ENCODE assay signal across 27 mouse cellular contexts in genomic region chr3:51925758-51926157, GRCm38 (mm10).
A peak's percentile ranks its signal among the peaks of the same experiment; 100 is the strongest.
DNase-seq lines count a peak whose midpoint lies in the region; ATAC-seq and TF ChIP-seq lines count a peak whose summit lies in the region.
"Had no signal": no experiment of that assay in that cellular context is flagged by ENCODE, and none has a peak within 500 bp of the region (broad histone marks: within the 10 kb centered on the region; RNA-seq: fewer than 3 reads in every experiment).

No protein-coding gene starts in this region.

- H3K9me3 ChIP-seq in forebrain, embryonic 11.5 days (ENCODE audit: control insufficient read depth, low read length), result no peaks in the 10 kb centered on the region
- H3K9me3 ChIP-seq in forebrain, embryonic 16.5 days (ENCODE audit: control insufficient read depth, low read length), result no peaks in the 10 kb centered on the region
- H3K9me3 ChIP-seq in kidney, embryonic 16.5 days (ENCODE audit: low read length), result peaks cover 2% of the 10 kb centered on the region; the same call in 1 of the 2 replicates
- H3K9me3 ChIP-seq: forebrain, embryonic 12.5 days; G1E; heart, embryonic 12.5 days; heart, embryonic 15.5 days had no signal

- H3K4me3 ChIP-seq in forebrain, embryonic 11.5 days (ENCODE audit: low read depth, low read length), result no peak overlapping the region
- H3K4me3 ChIP-seq in forebrain, embryonic 16.5 days (replicated peaks; ENCODE audit: low read length), result no peak overlapping the region
- no peak overlapping the region for H3K4me3 ChIP-seq in kidney, embryonic 16.5 days (ENCODE audit: low read length)
- H3K4me3 ChIP-seq: forebrain, embryonic 12.5 days; heart, embryonic 12.5 days; heart, embryonic 15.5 days had no signal

- H3K36me3 ChIP-seq in forebrain, embryonic 11.5 days (ENCODE audit: control insufficient read depth, insufficient read depth, low read length), result no peaks in the 10 kb centered on the region
- no peaks in the 10 kb centered on the region for H3K36me3 ChIP-seq in forebrain, embryonic 16.5 days (ENCODE audit: control insufficient read depth, insufficient read depth)
- H3K36me3 ChIP-seq in kidney, embryonic 16.5 days (ENCODE audit: insufficient read depth, low read length), result peaks cover 4% of the 10 kb centered on the region; the same call in 1 of the 2 replicates
- H3K36me3 ChIP-seq: forebrain, embryonic 12.5 days; G1E; heart, embryonic 12.5 days; heart, embryonic 15.5 days had no signal

- no peak for TF ChIP-seq POLR2A in brain, embryonic 14.5 days (IDR thresholded peaks at IDR 0.05; ENCODE audit: borderline replicate concordance, extremely low read depth, insufficient read depth, insufficient read length, poor library complexity, severe bottlenecking)

- 0 out of 2 replicates have a peak, but pooled peaks have one; percentile 33 for ATAC-seq in forebrain, embryonic 11.5 days (replicated peaks; ENCODE audit: low FRiP score)
- no peak for ATAC-seq in forebrain, embryonic 16.5 days
- no peak for ATAC-seq in kidney, embryonic 16.5 days (ENCODE audit: low FRiP score, low TSS enrichment)
- ATAC-seq: activated CD4-positive, CD25-positive, alpha-beta regulatory T cell, adult 4 months; forebrain, postnatal 0 days; hindbrain, postnatal 0 days; inflammation-experienced regulatory T-cells, adult 6 months; intestine, embryonic 16.5 days had no signal

- TF ChIP-seq CTCF in brain, embryonic 14.5 days (IDR thresholded peaks at IDR 0.05; ENCODE audit: borderline replicate concordance, extremely low read depth, insufficient read depth, insufficient read length), result no peak

- no peak for DNase-seq in forebrain, embryonic 11.5 days (ENCODE audit: low spot score)
- DNase-seq in kidney, adult 9 months, result peak; percentile 47
- DNase-seq in MN1 (ENCODE audit: low spot score), result peak; percentile 23
- peak; percentile 38 for DNase-seq in brain, embryonic 14.5 days (ENCODE audit: low read depth)
- DNase-seq in heart, postnatal 36 days, result no peak
- DNase-seq: adrenal gland, adult 8-10 months; adrenal gland, postnatal 25 days; B cell, adult 2 months; cerebellum, adult 18-20 months; cerebellum, adult 9-10 months; cerebellum, postnatal 14 days; forebrain, postnatal 0 days; gastrocnemius, postnatal 25 days; heart, postnatal 10 days; heart, postnatal 4 days had no signal

- H3K9ac ChIP-seq in forebrain, embryonic 11.5 days (ENCODE audit: low read length), result no peak overlapping the region
- no peak overlapping the region for H3K9ac ChIP-seq in forebrain, embryonic 16.5 days (replicated peaks; ENCODE audit: low read depth, low read length)
- H3K9ac ChIP-seq in kidney, embryonic 16.5 days (replicated peaks; ENCODE audit: low read length), result no peak overlapping the region
- H3K9ac ChIP-seq: forebrain, embryonic 12.5 days; forebrain, postnatal 0 days; heart, embryonic 12.5 days; heart, embryonic 15.5 days; hindbrain, embryonic 14.5 days had no signal

- H3K4me2 ChIP-seq in forebrain, embryonic 11.5 days (ENCODE audit: low read depth, low read length, severe bottlenecking), result no peak overlapping the region
- no peak overlapping the region for H3K4me2 ChIP-seq in forebrain, embryonic 16.5 days (ENCODE audit: low read length)
- H3K4me2 ChIP-seq in kidney, embryonic 16.5 days (replicated peaks; ENCODE audit: low read depth, low read length), result no peak overlapping the region
- H3K4me2 ChIP-seq: forebrain, embryonic 12.5 days; heart, embryonic 12.5 days; heart, embryonic 15.5 days; hindbrain, embryonic 14.5 days had no signal

- no peaks in the 10 kb centered on the region for H3K27me3 ChIP-seq in forebrain, embryonic 11.5 days (ENCODE audit: control insufficient read depth, insufficient read depth, low read length)
- no peaks in the 10 kb centered on the region for H3K27me3 ChIP-seq in forebrain, embryonic 16.5 days (replicated peaks; ENCODE audit: control insufficient read depth, insufficient read depth, low read length)
- no peaks in the 10 kb centered on the region for H3K27me3 ChIP-seq in kidney, embryonic 16.5 days (ENCODE audit: insufficient read depth, low read length)
- H3K27me3 ChIP-seq: CH12.LX; forebrain, embryonic 12.5 days; heart, embryonic 12.5 days; heart, embryonic 15.5 days had no signal

- 69% methylated on average over 2 of the region's 2 CpGs for WGBS in forebrain, embryonic 11.5 days
- 53% methylated on average over 2 of the region's 2 CpGs for WGBS in forebrain, embryonic 16.5 days
- WGBS in kidney, embryonic 16.5 days, result 59% methylated on average over 2 of the region's 2 CpGs

- H3K27ac ChIP-seq in forebrain, embryonic 11.5 days (ENCODE audit: low read depth, low read length), result no peak overlapping the region
- no peak overlapping the region for H3K27ac ChIP-seq in forebrain, embryonic 16.5 days (ENCODE audit: low read length)
- no peak overlapping the region for H3K27ac ChIP-seq in kidney, embryonic 16.5 days (ENCODE audit: low read length)
- H3K27ac ChIP-seq: heart, embryonic 15.5 days; hindbrain, embryonic 14.5 days; hindbrain, postnatal 0 days had no signal

- intact Hi-C loops in heart, postnatal 36 days (cut with DNase I), result loop anchor here (2.0 kb wide), 1 partner anchor 39 kb away; no protein-coding TSS in a partner anchor

- peaks cover 6% of the 10 kb centered on the region; the same call in 1 of the 2 replicates for H3K4me1 ChIP-seq in forebrain, embryonic 11.5 days (replicated peaks; ENCODE audit: control insufficient read depth, insufficient read depth, low read length)
- H3K4me1 ChIP-seq in forebrain, embryonic 16.5 days (replicated peaks; ENCODE audit: control insufficient read depth, insufficient read depth, low read length), result peaks cover 26% of the 10 kb centered on the region
- H3K4me1 ChIP-seq in kidney, embryonic 16.5 days (ENCODE audit: insufficient read depth, low read length), result peaks cover 26% of the 10 kb centered on the region
- H3K4me1 ChIP-seq: heart, embryonic 15.5 days had no signal

Comparison
In these comparisons a context has a peak if more than half of its experiments do, and no peak if none do; other contexts are left out.
1. DNase-seq: peak in kidney, adult 9 months (single experiment), MN1 (single experiment) and brain, embryonic 14.5 days (single experiment); none in forebrain, embryonic 11.5 days (single experiment) and heart, postnatal 36 days (0 of 2).